Comparison of ENCODE assay signal across 12 mouse cellular contexts in genomic region chr5:21496321-21496720, GRCm38 (mm10). TPM values are rescaled to one million over a fixed set of nuclear protein-coding genes. Genes with fewer than 3 reads are reported as not detected.
A peak's percentile ranks its signal among the peaks of the same experiment; 100 is the strongest.
DNase-seq lines count a peak whose midpoint lies in the region; ATAC-seq lines count a peak whose summit lies in the region.
"Had no signal": no experiment of that assay in that cellular context is flagged by ENCODE, and none has a peak within 500 bp of the region (broad histone marks: within the 10 kb centered on the region; RNA-seq: fewer than 3 reads in every experiment).

No protein-coding gene starts in this region.

- no peak overlapping the region for H3K27ac ChIP-seq in lung, embryonic 15.5 days
- H3K27ac ChIP-seq in embryonic facial prominence, embryonic 10.5 days (replicated peaks), result peak overlapping the region; percentile 41; the same call in 1 of the 2 replicates
- peak overlapping the region; percentile 83 for H3K27ac ChIP-seq in limb, embryonic 15.5 days
- H3K27ac ChIP-seq in kidney, embryonic 14.5 days (ENCODE audit: low read depth, low read length), result no peak overlapping the region
- H3K27ac ChIP-seq: hindbrain, postnatal 0 days; liver, embryonic 15.5 days; neural tube, embryonic 15.5 days had no signal

- DNase-seq in lung, adult 18-20 months, result no peak
- DNase-seq in embryonic facial prominence, embryonic 10.5 days (ENCODE audit: low spot score), result peak; percentile 44
- DNase-seq in heart, adult 8-10 months (ENCODE audit: low spot score), result peak; percentile 45
- DNase-seq in kidney, postnatal 25 days, result no peak
- DNase-seq: cerebellum, adult 9-10 months had no signal

- WGBS in lung, embryonic 15.5 days, result 51% methylated on average over 6 of the region's 6 CpGs
- WGBS in embryonic facial prominence, embryonic 10.5 days, result 58% methylated on average over 6 of the region's 6 CpGs
- 16% methylated on average over 6 of the region's 6 CpGs for WGBS in limb, embryonic 15.5 days
- WGBS in kidney, embryonic 14.5 days, result 57% methylated on average over 6 of the region's 6 CpGs

- H3K36me3 ChIP-seq in lung, embryonic 15.5 days, result no peaks in the 10 kb centered on the region
- no peaks in the 10 kb centered on the region for H3K36me3 ChIP-seq in embryonic facial prominence, embryonic 10.5 days (replicated peaks)
- no peaks in the 10 kb centered on the region for H3K36me3 ChIP-seq in limb, embryonic 15.5 days
- no peaks in the 10 kb centered on the region for H3K36me3 ChIP-seq in kidney, embryonic 14.5 days (ENCODE audit: control insufficient read depth, insufficient read depth, low read length)
- H3K36me3 ChIP-seq: liver, embryonic 15.5 days; neural tube, embryonic 15.5 days had no signal

- H3K4me3 ChIP-seq in lung, embryonic 15.5 days, result no peak overlapping the region
- no peak overlapping the region for H3K4me3 ChIP-seq in embryonic facial prominence, embryonic 10.5 days
- no peak overlapping the region for H3K4me3 ChIP-seq in limb, embryonic 15.5 days
- no peak overlapping the region for H3K4me3 ChIP-seq in kidney, embryonic 14.5 days (ENCODE audit: low read length)
- H3K4me3 ChIP-seq: liver, embryonic 15.5 days; neural tube, embryonic 15.5 days had no signal

- H3K9ac ChIP-seq in lung, embryonic 15.5 days, result no peak overlapping the region
- H3K9ac ChIP-seq in limb, embryonic 15.5 days, result no peak overlapping the region
- H3K9ac ChIP-seq in kidney, embryonic 14.5 days (ENCODE audit: low read depth, low read length), result no peak overlapping the region
- H3K9ac ChIP-seq: liver, embryonic 15.5 days; neural tube, embryonic 15.5 days had no signal

- no peaks in the 10 kb centered on the region for H3K9me3 ChIP-seq in lung, embryonic 15.5 days
- no peaks in the 10 kb centered on the region for H3K9me3 ChIP-seq in embryonic facial prominence, embryonic 10.5 days
- no peaks in the 10 kb centered on the region for H3K9me3 ChIP-seq in limb, embryonic 15.5 days
- no peaks in the 10 kb centered on the region for H3K9me3 ChIP-seq in kidney, embryonic 14.5 days (ENCODE audit: control insufficient read depth, low read length)
- H3K9me3 ChIP-seq: liver, embryonic 15.5 days; neural tube, embryonic 15.5 days had no signal

- no peak overlapping the region for H3K4me2 ChIP-seq in lung, embryonic 15.5 days
- no peak overlapping the region; the same call in 1 of the 2 replicates for H3K4me2 ChIP-seq in limb, embryonic 15.5 days
- no peak overlapping the region for H3K4me2 ChIP-seq in kidney, embryonic 14.5 days (replicated peaks; ENCODE audit: low read depth, low read length)
- H3K4me2 ChIP-seq: liver, embryonic 15.5 days; neural tube, embryonic 15.5 days had no signal

- no peaks in the 10 kb centered on the region for H3K27me3 ChIP-seq in lung, embryonic 15.5 days
- H3K27me3 ChIP-seq in embryonic facial prominence, embryonic 10.5 days (replicated peaks; ENCODE audit: low read depth, poor library complexity, severe bottlenecking), result no peaks in the 10 kb centered on the region
- H3K27me3 ChIP-seq in limb, embryonic 15.5 days, result no peaks in the 10 kb centered on the region
- no peaks in the 10 kb centered on the region for H3K27me3 ChIP-seq in kidney, embryonic 14.5 days (ENCODE audit: control insufficient read depth, insufficient read depth, low read length)
- H3K27me3 ChIP-seq: liver, embryonic 15.5 days; neural tube, embryonic 15.5 days had no signal

- ATAC-seq in lung, embryonic 15.5 days (ENCODE audit: borderline replicate concordance, extremely low read depth, low FRiP score, low TSS enrichment), result peak; percentile 39; the same call in 1 of the 2 replicates
- ATAC-seq in limb, embryonic 15.5 days (ENCODE audit: insufficient number of reproducible peaks, low FRiP score, low TSS enrichment, low read depth), result peak; percentile 71
- ATAC-seq in granulocyte monocyte progenitor cell, adult 5-6 weeks (replicated peaks; ENCODE audit: poor library complexity, severe bottlenecking), result no peak
- ATAC-seq in kidney, embryonic 14.5 days (ENCODE audit: low FRiP score, low TSS enrichment), result no peak
- ATAC-seq: hindbrain, postnatal 0 days had no signal

- H3K4me1 ChIP-seq in lung, embryonic 15.5 days, result 0 out of 2 replicates have a peak, but pooled peaks cover 3% of the 10 kb centered on the region
- H3K4me1 ChIP-seq in embryonic facial prominence, embryonic 10.5 days, result peaks cover 25% of the 10 kb centered on the region
- H3K4me1 ChIP-seq in limb, embryonic 15.5 days, result peaks cover 28% of the 10 kb centered on the region
- no peaks in the 10 kb centered on the region for H3K4me1 ChIP-seq in kidney, embryonic 14.5 days (ENCODE audit: control insufficient read depth, insufficient read depth, low read length)
- H3K4me1 ChIP-seq: liver, embryonic 15.5 days; neural tube, embryonic 15.5 days had no signal

RNA-seq across cellular contexts. Expression of gene Lrrc17, which starts 47.0 kb away (rescaled TPM):
- polyA plus RNA-seq in lung, embryonic 15.5 days (2015; fragmentation: Nextera tagmentation; extraction: Ambion mirVana), result 54.0 and 55.0 TPM in 2 replicates
- polyA plus RNA-seq in embryonic facial prominence, embryonic 10.5 days (2016; fragmentation: Nextera tagmentation; extraction: Ambion mirVana), result 12.9 and 15.9 TPM in 2 replicates
- 1 to 10 TPM; 1.5 to 3.2 (median 2.2) TPM for total RNA-seq in heart, adult 8-10 months (2022)
- polyA plus RNA-seq in limb, embryonic 15.5 days (2015; fragmentation: Nextera tagmentation; extraction: Ambion mirVana), result 106 and 121 TPM in 2 replicates
- not detected in 2 replicates for total RNA-seq in granulocyte monocyte progenitor cell, adult 5-6 weeks (2014; fragmentation: Nextera tagmentation)
- total RNA-seq in granulocyte monocyte progenitor cell, adult 5-6 weeks (2017), result not detected in 2 replicates
- 29.9 and 36.0 TPM in 2 replicates for polyA plus RNA-seq in kidney, embryonic 14.5 days (2014; fragmentation: Nextera tagmentation; extraction: Ambion mirVana)

Comparison
In these comparisons a context has a peak if more than half of its experiments do, and no peak if none do; other contexts are left out.
1. ATAC-seq: peak in lung, embryonic 15.5 days (single experiment) and limb, embryonic 15.5 days (single experiment); none in granulocyte monocyte progenitor cell, adult 5-6 weeks (single experiment) and kidney, embryonic 14.5 days (single experiment).
2. H3K27ac ChIP-seq: peak in embryonic facial prominence, embryonic 10.5 days (single experiment) and limb, embryonic 15.5 days (single experiment); none in lung, embryonic 15.5 days (single experiment) and kidney, embryonic 14.5 days (single experiment).
3. DNase-seq: peak in embryonic facial prominence, embryonic 10.5 days (single experiment) and heart, adult 8-10 months (single experiment); none in lung, adult 18-20 months (0 of 2) and kidney, postnatal 25 days (0 of 2).